Mouse (Mus musculus) neural tube, embryonic 15.5 days (tissue): Measurements from ENCODE around the gene Hadha. TPM values are rescaled to one million over a fixed set of nuclear protein-coding genes. Genes with fewer than 3 reads are reported as not detected.

Experiments
- ATAC-seq: fragments of 200-750 bp; cut with Nextera tagmentation; 2 replicates; pipeline ENCODE4 v1.8.0; 2017; ENCODE audit warnings: mild to moderate bottlenecking, moderate TSS enrichment, moderate library complexity; ENCODE audit not compliant: low FRiP score
- H3K27ac ChIP-seq: fragments of 300-500 bp; sonication (generic); replicated peaks from 2 replicates; pipeline ENCODE4 v1.5.1; 2015; ENCODE audit warnings: mild to moderate bottlenecking, inconsistent platforms
- H3K27me3 ChIP-seq: fragments of 300-500 bp; sonication (generic); replicated peaks from 2 replicates; pipeline ENCODE4 v1.6.1; 2015; ENCODE audit warnings: inconsistent platforms
- H3K36me3 ChIP-seq: fragments of 300-500 bp; sonication (generic); 2 replicates; pipeline ENCODE4 v1.6.1; 2015; ENCODE audit warnings: inconsistent platforms
- H3K4me1 ChIP-seq: fragments of 300-500 bp; sonication (generic); 2 replicates; pipeline ENCODE4 v1.6.1; 2015; ENCODE audit warnings: inconsistent platforms
- H3K4me2 ChIP-seq: fragments of 300-500 bp; sonication (generic); 2 replicates; pipeline ENCODE4 v1.6.1; 2015; ENCODE audit warnings: inconsistent platforms, mild to moderate bottlenecking, moderate library complexity
- H3K4me3 ChIP-seq: fragments of 300-500 bp; sonication (generic); replicated peaks from 2 replicates; pipeline ENCODE4 v1.5.1; 2015; ENCODE audit warnings: mild to moderate bottlenecking, inconsistent platforms
- H3K9ac ChIP-seq: fragments of 300-500 bp; sonication (generic); replicated peaks from 2 replicates; pipeline ENCODE4 v1.6.1; 2015; ENCODE audit warnings: mild to moderate bottlenecking, inconsistent platforms
- H3K9me3 ChIP-seq: fragments of 300-500 bp; sonication (generic); replicated peaks from 2 replicates; pipeline ENCODE4 v1.6.1; 2016; ENCODE audit warnings: inconsistent platforms
- WGBS: fragments of 180-500 bp; shearing (Covaris S2); methylation state at CpG from one replicate; pipeline ENCODE4 v1.1.7; 2015; ENCODE audit warnings: mixed read lengths; 5-methylcytosine and 5-hydroxymethylcytosine counted together
- polyA plus RNA-seq: library from polyadenylated mRNA; unstranded; fragments of >200 nt; fragmentation: Nextera tagmentation; extraction: Ambion mirVana; gene quantifications from 2 replicates; pipeline ENCODE4 v1.2.1, GENCODE M21; 2015

Gene Hadha
- polyA plus RNA-seq, 1 experiment from 2014 or later, result 67.2 TPM

GRCm38 (mm10) chr5:30110371-30111060 lies 44.4 kb downstream of the Hadha start:
- no peaks in the 10 kb centered on the region for H3K9me3 ChIP-seq
- peak overlapping the region; percentile 14 for H3K4me3 ChIP-seq
- H3K9ac ChIP-seq, result 0 out of 2 replicates have a peak overlapping the region, but pooled peaks have one; percentile 20

DNA sequence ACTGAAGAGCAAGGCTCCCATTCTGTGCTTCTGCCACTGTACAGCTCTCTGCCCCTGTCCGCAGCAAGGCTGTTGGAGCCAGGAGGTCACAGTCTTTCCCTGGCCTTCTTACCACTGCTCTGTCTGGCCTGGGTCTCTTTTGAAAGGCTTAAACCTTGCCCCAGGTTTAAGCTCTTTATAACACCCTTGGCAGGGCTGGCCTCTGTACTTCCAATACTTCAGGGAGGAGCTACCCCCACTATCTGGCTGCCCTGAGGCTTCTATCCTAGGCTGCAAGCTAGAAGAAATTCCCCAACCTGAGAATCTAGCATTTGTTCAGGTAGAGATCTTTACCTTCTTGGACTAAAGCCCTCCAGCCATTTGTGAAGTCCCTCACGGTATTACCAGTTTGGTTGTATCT lies 45.1 kb downstream of the Hadha start:
- Histone ChIP-seq H3K4me3 (no peak overlapping the region), H3K4me1 (peaks cover 76% of the 10 kb centered on the region), H3K27me3 (peaks cover 10% of the 10 kb centered on the region; the same call in 1 of the 2 replicates), H3K9ac (no peak overlapping the region), H3K27ac (no peak overlapping the region; the same call in 1 of the 2 replicates), H3K36me3 (no peaks in the 10 kb centered on the region), H3K9me3 (no peaks in the 10 kb centered on the region), H3K4me2 (no peak overlapping the region)
- 28% methylated on average over 2 of the region's 2 CpGs for WGBS
- ATAC-seq, result no peak

More at GRCm38 (mm10) chr5:30110371-30111060, 44.4 kb downstream of the Hadha start:
- Histone ChIP-seq H3K4me1 (peaks cover 71% of the 10 kb centered on the region), H3K27me3 (peaks cover 10% of the 10 kb centered on the region; the same call in 1 of the 2 replicates), H3K4me2 (peak overlapping the region; percentile 49), H3K36me3 (no peaks in the 10 kb centered on the region), H3K27ac (peak overlapping the region; percentile 64)
- no peak for ATAC-seq
- WGBS, result 11% methylated on average over 22 of the region's 22 CpGs

GRCm38 (mm10) chr5:30108233-30108632 lies 46.7 kb downstream of the Hadha start:
- Histone ChIP-seq H3K9ac (no peak overlapping the region), H3K27ac (peak overlapping the region; percentile 81), H3K4me2 (peak overlapping the region; percentile 97), H3K36me3 (no peaks in the 10 kb centered on the region), H3K9me3 (no peaks in the 10 kb centered on the region), H3K4me3 (no peak overlapping the region), H3K27me3 (peaks cover 9% of the 10 kb centered on the region; the same call in 1 of the 2 replicates), H3K4me1 (peaks cover 68% of the 10 kb centered on the region)
- WGBS, result 65% methylated on average over 6 of the region's 6 CpGs
- no peak for ATAC-seq

- Histone ChIP-seq H3K9ac (0 out of 2 replicates have a peak overlapping the region, but pooled peaks have one; percentile 23), H3K27me3 (peaks cover 5% of the 10 kb centered on the region; the same call in 1 of the 2 replicates), H3K9me3 (no peaks in the 10 kb centered on the region), H3K4me1 (peaks cover 68% of the 10 kb centered on the region), H3K4me3 (peak overlapping the region; percentile 57; the same call in 1 of the 2 replicates), H3K4me2 (peak overlapping the region; percentile 97), H3K36me3 (no peaks in the 10 kb centered on the region), H3K27ac (peak overlapping the region; percentile 81)
- peak; percentile 16; the same call in 1 of the 2 replicates for ATAC-seq
- WGBS, result 2% methylated on average over 5 of the region's 5 CpGs
These were observed 47.3 kb downstream of the Hadha start for GRCm38 (mm10) chr5:30107611-30108041.

- Histone ChIP-seq H3K36me3 (no peaks in the 10 kb centered on the region), H3K9ac (0 out of 2 replicates have a peak overlapping the region, but pooled peaks have one; percentile 4), H3K27me3 (peaks cover under 1% of the 10 kb centered on the region; the same call in 1 of the 2 replicates), H3K4me3 (peak overlapping the region; percentile 57), H3K4me1 (peaks cover 68% of the 10 kb centered on the region), H3K9me3 (no peaks in the 10 kb centered on the region), H3K4me2 (peak overlapping the region; percentile 97), H3K27ac (peak overlapping the region; percentile 81)
- ATAC-seq, result peak; percentile 50
- 3% methylated on average over 7 of the region's 7 CpGs for WGBS
These were observed 47.8 kb downstream of the Hadha start for GRCm38 (mm10) chr5:30107186-30107585.

DNA sequence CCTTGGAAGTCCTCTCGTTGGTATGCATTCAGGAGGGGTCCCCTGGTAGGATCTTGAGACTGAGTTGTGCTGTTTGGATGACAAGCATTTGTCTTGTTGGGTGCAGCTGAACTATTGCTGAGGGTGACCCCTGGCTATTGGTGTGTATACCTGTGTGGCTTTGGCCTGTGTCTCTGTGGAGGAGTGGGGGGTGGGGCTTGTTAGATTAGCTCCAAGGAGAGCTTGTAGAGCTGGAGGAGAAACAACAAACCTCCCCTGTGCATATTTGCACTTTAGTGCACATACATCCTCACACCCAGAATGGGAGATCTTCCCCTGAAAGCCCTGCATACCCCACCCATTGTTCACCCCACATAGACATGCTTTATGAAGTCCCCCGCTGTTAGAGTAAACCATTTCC lies 48.2 kb downstream of the Hadha start:
- Histone ChIP-seq H3K4me3 (peak overlapping the region; percentile 57), H3K4me2 (peak overlapping the region; percentile 97), H3K36me3 (no peaks in the 10 kb centered on the region), H3K27me3 (no peaks in the 10 kb centered on the region), H3K4me1 (peaks cover 66% of the 10 kb centered on the region), H3K27ac (peak overlapping the region; percentile 81), H3K9me3 (no peaks in the 10 kb centered on the region), H3K9ac (0 out of 2 replicates have a peak overlapping the region, but pooled peaks have one; percentile 4)
- ATAC-seq, result no peak; the same call in 1 of the 2 replicates
- 5% methylated on average over 2 of the region's 2 CpGs for WGBS

GRCm38 (mm10) chr5:30105668-30106300 lies 49.2 kb downstream of the Hadha start, which contains the start of gene 3110082J24Rik:
3110082J24Rik (minus strand) TSS chr5:30106086.
- ATAC-seq, result peak; percentile 40
- H3K4me1 ChIP-seq, result peaks cover 56% of the 10 kb centered on the region

GRCm38 (mm10) chr5:30104841-30105667 lies 49.9 kb downstream of the Hadha start, which contains the start of gene Garem2:
Garem2 (plus strand) TSS chr5:30105161.
- Histone ChIP-seq H3K4me2 (peak within 1 kb of the TSS; percentile 97), H3K27me3 (no peaks in the 10 kb centered on the region), H3K9me3 (no peaks in the 10 kb centered on the region), H3K4me3 (peak within 1 kb of the TSS; percentile 57), H3K36me3 (no peaks in the 10 kb centered on the region), H3K4me1 (peaks cover 49% of the 10 kb centered on the region), H3K27ac (peak within 1 kb of the TSS; percentile 81), H3K9ac (peak within 1 kb of the TSS; percentile 61)
- WGBS, result under 1% methylated on average over 60 of the region's 65 CpGs
- peak; percentile 45 for ATAC-seq

More at GRCm38 (mm10) chr5:30105668-30106300, 49.2 kb downstream of the Hadha start, which contains the start of gene 3110082J24Rik:
- H3K4me2 ChIP-seq, result peak within 1 kb of the TSS; percentile 97
- peak within 1 kb of the TSS; percentile 61 for H3K9ac ChIP-seq
- peak within 1 kb of the TSS; percentile 81 for H3K27ac ChIP-seq
- H3K9me3 ChIP-seq, result no peaks in the 10 kb centered on the region
- no peaks in the 10 kb centered on the region for H3K27me3 ChIP-seq
- H3K36me3 ChIP-seq, result no peaks in the 10 kb centered on the region
- peak within 1 kb of the TSS; percentile 57 for H3K4me3 ChIP-seq
- 1% methylated on average over 29 of the region's 29 CpGs for WGBS

- no peak for ATAC-seq
- peak overlapping the region; percentile 97 for H3K4me2 ChIP-seq
- no peak overlapping the region for H3K27ac ChIP-seq
- H3K27me3 ChIP-seq, result no peaks in the 10 kb centered on the region
- no peaks in the 10 kb centered on the region for H3K36me3 ChIP-seq
- H3K9me3 ChIP-seq, result no peaks in the 10 kb centered on the region
- H3K9ac ChIP-seq, result no peak overlapping the region
- peak overlapping the region; percentile 57 for H3K4me3 ChIP-seq
- 2% methylated on average over 11 of the region's 12 CpGs for WGBS
- peaks cover 42% of the 10 kb centered on the region for H3K4me1 ChIP-seq
These were observed 50.6 kb downstream of the Hadha start for GRCm38 (mm10) chr5:30104339-30104738.

DNA sequence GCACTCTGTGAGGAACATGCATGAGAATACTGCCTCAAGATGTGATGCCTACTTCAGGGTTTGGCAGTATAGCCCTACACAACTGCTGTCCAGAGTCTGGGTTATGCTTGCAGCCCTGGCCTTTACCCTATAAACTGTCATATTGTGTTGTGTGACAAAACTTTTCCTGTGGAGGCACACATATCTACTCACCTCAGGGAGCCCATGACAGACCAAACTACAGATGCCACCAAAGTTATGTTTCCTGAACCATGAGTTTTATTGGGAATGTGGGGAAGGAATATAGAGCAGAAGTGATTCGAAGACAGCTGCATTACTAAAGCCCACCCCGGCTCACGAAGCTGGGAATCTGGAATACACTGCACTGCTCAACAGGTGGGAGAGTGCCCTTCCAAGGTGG lies 51.6 kb downstream of the Hadha start:
- peaks cover 42% of the 10 kb centered on the region for H3K4me1 ChIP-seq
- H3K27me3 ChIP-seq, result no peaks in the 10 kb centered on the region
- no peak for ATAC-seq
- H3K4me2 ChIP-seq, result no peak overlapping the region
- 87% methylated on average over 3 of the region's 3 CpGs for WGBS
- no peak overlapping the region for H3K4me3 ChIP-seq
- no peak overlapping the region for H3K27ac ChIP-seq
- no peak overlapping the region for H3K9ac ChIP-seq
- H3K9me3 ChIP-seq, result no peaks in the 10 kb centered on the region
- H3K36me3 ChIP-seq, result no peaks in the 10 kb centered on the region

DNA sequence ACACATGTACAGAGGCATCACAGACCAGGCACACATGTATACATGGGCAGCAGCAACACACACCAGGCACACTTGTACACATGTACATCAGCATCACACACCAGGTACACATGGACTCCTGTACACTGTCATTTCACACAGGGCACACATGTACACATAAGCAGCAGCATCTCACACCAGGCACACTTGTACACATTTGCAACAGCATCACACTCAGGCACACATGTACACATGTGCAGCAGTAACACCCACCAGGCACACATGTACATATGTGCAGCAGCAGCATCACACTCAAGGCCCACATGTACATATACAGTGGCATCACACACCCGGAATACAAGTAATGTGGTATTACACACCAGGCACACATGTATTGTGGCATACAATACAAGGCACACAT lies 56.7 kb downstream of the Hadha start:
- WGBS, result 92% methylated on average over 1 of the region's 1 CpGs
- Histone ChIP-seq H3K27me3 (no peaks in the 10 kb centered on the region), H3K9me3 (no peaks in the 10 kb centered on the region), H3K4me3 (no peak overlapping the region), H3K4me1 (no peaks in the 10 kb centered on the region), H3K4me2 (no peak overlapping the region), H3K27ac (no peak overlapping the region), H3K9ac (no peak overlapping the region), H3K36me3 (no peaks in the 10 kb centered on the region)
- ATAC-seq, result no peak
